In the genomic region with DNA sequence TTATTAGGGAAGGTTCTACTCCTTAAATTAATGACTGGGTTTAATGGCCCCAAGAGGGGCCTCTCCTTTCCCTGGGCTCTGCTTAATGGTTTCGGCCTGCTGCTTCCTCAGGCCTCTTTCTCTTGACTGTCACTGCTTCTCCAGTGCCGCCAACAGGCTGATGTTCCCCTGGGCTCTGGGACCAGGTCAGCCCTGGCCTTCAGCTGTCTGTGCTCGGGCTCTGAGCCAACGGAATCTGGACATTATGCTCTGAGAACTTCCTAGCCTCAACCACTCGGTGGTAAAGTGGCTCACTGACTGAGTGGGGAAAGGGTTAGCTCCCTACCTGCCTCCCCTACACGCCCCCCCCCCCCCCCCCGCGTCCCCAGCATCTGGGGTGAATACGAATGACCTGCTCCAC, we compare ENCODE assay signal across 14 mouse cellular contexts.
"Had no signal": no experiment of that assay in that cellular context is flagged by ENCODE, and none has a peak within 500 bp of the region (broad histone marks: within the 10 kb centered on the region; RNA-seq: fewer than 3 reads in every experiment).

No protein-coding gene starts in this region.

- ATAC-seq: liver, embryonic 12.5 days; midbrain, embryonic 13.5 days had no signal

- H3K9me3 ChIP-seq: limb, embryonic 15.5 days; liver, embryonic 12.5 days; lung, embryonic 15.5 days; midbrain, embryonic 13.5 days; neural tube, embryonic 12.5 days had no signal

- H3K9ac ChIP-seq: limb, embryonic 15.5 days; liver, embryonic 12.5 days; lung, embryonic 15.5 days; midbrain, embryonic 13.5 days; neural tube, embryonic 12.5 days had no signal

- H3K4me2 ChIP-seq: limb, embryonic 15.5 days; liver, embryonic 12.5 days; lung, embryonic 15.5 days; midbrain, embryonic 13.5 days; neural tube, embryonic 12.5 days had no signal

- H3K4me1 ChIP-seq: liver, embryonic 12.5 days; midbrain, embryonic 13.5 days had no signal

- H3K36me3 ChIP-seq: limb, embryonic 15.5 days; liver, embryonic 12.5 days; lung, embryonic 15.5 days; midbrain, embryonic 13.5 days; neural tube, embryonic 12.5 days had no signal

- DNase-seq: kidney, adult 8-10 months; kidney, postnatal 36 days; layer of hippocampus, adult 9-11 months; layer of hippocampus, postnatal 36 days; lung, postnatal 14 days; right cerebral cortex, postnatal 25 days; thymus, adult 18-20 months; thymus, postnatal 25 days had no signal

- H3K27me3 ChIP-seq: limb, embryonic 15.5 days; lung, embryonic 15.5 days; neural tube, embryonic 12.5 days had no signal

- H3K27ac ChIP-seq: limb, embryonic 15.5 days; liver, embryonic 12.5 days; lung, embryonic 15.5 days; midbrain, embryonic 13.5 days; neural tube, embryonic 12.5 days had no signal

- H3K4me3 ChIP-seq: limb, embryonic 15.5 days; liver, embryonic 12.5 days; lung, embryonic 15.5 days; midbrain, embryonic 13.5 days; myocyte; neural tube, embryonic 12.5 days had no signal
